Mouse (Mus musculus) adrenal gland, postnatal 4 days (tissue): ENCODE measurements around the gene Prc1. TPM values are rescaled to one million over a fixed set of nuclear protein-coding genes. Genes with fewer than 3 reads are reported as not detected.
"Not testable (repeated sequence)": the region's sequence is repeated elsewhere in the genome, so short reads cannot be mapped to it uniquely, and the experiment has no call there.

Experiments used
- DNase-seq, 2 experiments: peaks; one replicate each; pipeline ENCODE4 v3.0.0; 2021 to 2022; ENCODE audit warnings: low spot score in 2 of 2, mixed read lengths in 2 of 2
- total RNA-seq, 2 experiments: library from RNA; stranded (reverse); gene quantifications; 2 replicates each; pipeline ENCODE4 v1.2.3; 2021

The Prc1 gene
- total RNA-seq, 2 experiments from 2014 or later, result 54.3 to 63.7 TPM

- no peak for DNase-seq
Observed at GRCm38 (mm10) chr7:80283226-80283918, 10.9 kb upstream of the Prc1 start.

- DNase-seq, result no peak
Observed at GRCm38 (mm10) chr7:80284391-80284790, 9.9 kb upstream of the Prc1 start.

GRCm38 (mm10) chr7:80285725-80286124 is 8.5 kb upstream of the Prc1 start:
- DNase-seq, result no peak

- DNase-seq, result no peak
Observed at GRCm38 (mm10) chr7:80287736-80288135, 6.5 kb upstream of the Prc1 start.

- DNase-seq, result no peak
Observed at GRCm38 (mm10) chr7:80294764-80295648, 756 bp downstream of the Prc1 start.

- no peak for DNase-seq
Observed at GRCm38 (mm10) chr7:80296462-80296861, 2.2 kb downstream of the Prc1 start.

GRCm38 (mm10) chr7:80297041-80297440 is 2.8 kb downstream of the Prc1 start:
- no peak for DNase-seq

- DNase-seq, result no peak
Observed at GRCm38 (mm10) chr7:80298754-80299153, 4.5 kb downstream of the Prc1 start.

GRCm38 (mm10) chr7:80299568-80299967 is 5.3 kb downstream of the Prc1 start:
- no peak for DNase-seq

GRCm38 (mm10) chr7:80301522-80301921 is 7.3 kb downstream of the Prc1 start:
- no peak for DNase-seq

GRCm38 (mm10) chr7:80307766-80308165 is 13.5 kb downstream of the Prc1 start:
- no peak for DNase-seq

- DNase-seq, result no peak
Observed at GRCm38 (mm10) chr7:80310771-80311170, 16.5 kb downstream of the Prc1 start.

- DNase-seq, result no peak
Observed at GRCm38 (mm10) chr7:80315733-80316132, 21.5 kb downstream of the Prc1 start.

- no peak for DNase-seq
Observed at GRCm38 (mm10) chr7:80317439-80318115, 23.3 kb downstream of the Prc1 start.

- DNase-seq, result no peak
Observed at GRCm38 (mm10) chr7:80318670-80319069, 24.4 kb downstream of the Prc1 start.

- no peak for DNase-seq
Observed at GRCm38 (mm10) chr7:80319846-80320496, 25.7 kb downstream of the Prc1 start.

GRCm38 (mm10) chr7:80323336-80323735 is 29.1 kb downstream of the Prc1 start:
- no peak for DNase-seq

GRCm38 (mm10) chr7:80324043-80324815 is 30.0 kb downstream of the Prc1 start, which contains the start of gene Rccd1:
TSS of gene Rccd1 (minus strand) at chr7:80324454.
- DNase-seq, result peak; percentile 78 to 86

- not testable (repeated sequence) for DNase-seq
Observed at GRCm38 (mm10) chr7:80324816-80325119, 30.5 kb downstream of the Prc1 start.

GRCm38 (mm10) chr7:80325292-80325868 is 31.1 kb downstream of the Prc1 start:
- no peak for DNase-seq
